Mouse (Mus musculus): Measurements from ENCODE around the gene Fig4.

- no peak for TF ChIP-seq CTCF (IDR thresholded peaks at IDR 0.05; ENCODE audit: low read depth)
- TF ChIP-seq EP300 (IDR thresholded peaks at IDR 0.05; ENCODE audit: low read depth) = no peak
Observed at GRCm38 (mm10) chr10:41260243-41261006, 42.6 kb downstream of the Fig4 start.
